Mouse (Mus musculus) activated CD4-positive, CD25-positive, alpha-beta regulatory T cell, adult 4 months (primary cell): ENCODE data around the gene S100a3. TPM values are rescaled to one million over a fixed set of nuclear protein-coding genes. Genes with fewer than 3 reads are reported as not detected.

Experiments used
- ATAC-seq: one replicate; pipeline ENCODE4 v1.8.0; 2017
- polyA plus RNA-seq, 2 experiments: library from polyadenylated mRNA; unstranded; fragments of 100-300 nt; shearing (Covaris generic); gene quantifications; one replicate each; pipeline ENCODE4 v1.2.1; 2017

The S100a3 gene
- 1 to 10 TPM; 2.6 to 3.2 TPM for polyA plus RNA-seq

GRCm38 (mm10) chr3:90560008-90560628 lies at the start of gene S100a3:
Gene S100a3, plus strand, starts transcription at chr3:90560578.
- no peak for ATAC-seq

- no peak for ATAC-seq
Observed at GRCm38 (mm10) chr3:90512276-90512675, 48.1 kb upstream of the S100a3 start.

DNA sequence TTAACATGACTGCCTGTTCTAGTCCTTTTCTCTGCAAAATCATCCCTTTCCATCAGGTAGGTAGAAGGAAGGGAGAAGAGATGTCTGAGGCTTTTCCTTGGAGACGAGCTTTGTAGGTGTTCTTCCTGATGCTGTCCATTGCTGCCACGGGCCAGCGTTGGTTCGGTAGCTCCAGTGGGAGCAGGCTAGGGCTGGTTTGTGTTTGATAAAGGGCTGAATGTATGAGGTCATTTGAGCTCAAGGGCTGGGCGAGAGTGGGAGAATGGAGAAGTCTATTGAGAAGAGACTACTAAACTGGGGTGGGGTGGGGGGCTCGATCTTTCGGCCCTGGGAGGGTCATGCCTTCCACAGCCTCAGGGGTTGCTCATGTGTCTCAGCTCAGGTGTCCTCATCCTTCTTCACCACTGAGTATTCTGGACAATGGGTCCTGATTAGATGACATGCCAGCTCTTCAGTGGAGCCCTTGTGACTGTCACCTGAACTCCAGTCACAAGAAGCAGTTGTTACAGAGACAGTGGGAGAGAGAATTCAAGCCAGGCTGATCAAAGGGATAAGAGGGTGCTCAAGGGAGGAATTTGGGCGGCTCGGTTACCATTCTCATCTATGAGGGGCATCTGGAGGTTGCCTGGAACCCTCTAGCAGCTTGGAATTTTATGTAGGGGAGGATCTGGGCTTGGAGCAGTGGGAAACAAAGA lies 47.3 kb upstream of the S100a3 start:
- no peak for ATAC-seq

- ATAC-seq: peak; percentile 16
Observed at GRCm38 (mm10) chr3:90513796-90514590, 46.4 kb upstream of the S100a3 start, which contains the start of the genes S100a1 and S100a13. Gene S100a1, minus strand, starts transcription at chr3:90514392. Gene S100a13, plus strand, starts transcription at chr3:90514435.

DNA sequence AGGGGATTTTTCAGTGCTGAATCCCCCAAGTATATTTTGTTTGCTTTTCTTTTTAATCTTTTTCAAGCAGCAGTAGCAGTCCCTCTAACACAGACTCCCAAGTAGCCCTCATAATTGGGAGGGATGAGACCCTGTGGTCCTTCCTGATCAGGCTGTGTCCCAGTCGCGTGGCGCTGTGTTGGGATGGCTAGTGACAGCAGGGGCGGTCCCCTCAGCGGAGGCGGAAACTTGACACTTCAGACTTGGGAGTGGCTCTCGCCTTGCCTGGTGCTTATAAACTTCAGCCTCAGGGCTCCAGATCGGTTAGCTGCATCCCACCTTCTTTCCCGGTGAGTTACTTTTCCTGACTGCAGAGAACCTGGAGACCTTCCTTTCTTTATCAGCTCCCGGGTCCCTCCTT lies 45.7 kb upstream of the S100a3 start:
- peak; percentile 91 for ATAC-seq

- ATAC-seq: no peak
Observed at GRCm38 (mm10) chr3:90515242-90515641, 45.1 kb upstream of the S100a3 start.

- no peak for ATAC-seq
Observed at GRCm38 (mm10) chr3:90515789-90516188, 44.6 kb upstream of the S100a3 start.

GRCm38 (mm10) chr3:90517711-90518110 lies 42.7 kb upstream of the S100a3 start:
- ATAC-seq: no peak

- peak; percentile 75 for ATAC-seq
Observed at GRCm38 (mm10) chr3:90525421-90525820, 35.0 kb upstream of the S100a3 start.

DNA sequence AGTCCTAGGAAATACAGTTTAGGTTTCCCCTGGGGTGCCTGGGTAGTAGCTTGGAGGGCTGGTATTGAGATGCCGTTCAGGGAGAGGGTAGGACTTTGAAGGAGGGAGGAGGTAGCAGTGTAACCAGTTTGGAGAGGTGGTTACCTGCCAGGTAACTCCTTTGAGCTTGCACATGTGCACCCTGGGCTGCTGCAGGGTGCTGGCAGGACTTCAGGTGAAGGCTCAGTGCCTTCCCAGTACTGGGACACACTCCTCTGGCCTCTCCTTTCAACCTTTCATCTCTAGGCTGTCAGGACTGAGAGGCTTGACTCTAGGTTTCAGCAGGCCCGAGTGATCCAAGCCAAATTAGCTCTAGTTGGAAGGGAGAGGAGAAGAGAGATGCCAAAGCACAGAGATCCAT lies 34.3 kb upstream of the S100a3 start:
- ATAC-seq: no peak

DNA sequence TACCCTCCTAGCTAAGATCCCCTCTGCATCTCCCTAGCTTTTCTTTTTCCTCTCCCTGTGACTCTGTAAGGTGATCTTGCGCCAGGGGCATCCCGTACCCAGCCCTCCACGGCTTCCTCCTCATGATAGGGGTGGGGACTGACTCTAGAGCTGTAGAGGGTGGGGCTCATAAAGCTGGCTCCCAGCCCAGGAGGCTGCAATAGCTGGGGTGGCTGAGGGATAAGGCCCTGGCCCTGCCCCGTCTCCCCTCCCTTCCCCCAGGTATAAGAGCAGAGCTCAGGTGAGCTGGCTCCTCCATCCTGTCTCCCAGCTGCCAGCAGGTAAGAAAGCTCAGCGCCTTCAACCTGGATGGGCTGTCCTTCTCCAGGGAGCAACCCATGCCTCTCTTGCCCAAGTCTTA lies 33.8 kb upstream of the S100a3 start, which contains the start of gene S100a14:
Gene S100a14 (plus strand): TSS at position 277 of the 400 bp plus-strand sequence.
- no peak for ATAC-seq

DNA sequence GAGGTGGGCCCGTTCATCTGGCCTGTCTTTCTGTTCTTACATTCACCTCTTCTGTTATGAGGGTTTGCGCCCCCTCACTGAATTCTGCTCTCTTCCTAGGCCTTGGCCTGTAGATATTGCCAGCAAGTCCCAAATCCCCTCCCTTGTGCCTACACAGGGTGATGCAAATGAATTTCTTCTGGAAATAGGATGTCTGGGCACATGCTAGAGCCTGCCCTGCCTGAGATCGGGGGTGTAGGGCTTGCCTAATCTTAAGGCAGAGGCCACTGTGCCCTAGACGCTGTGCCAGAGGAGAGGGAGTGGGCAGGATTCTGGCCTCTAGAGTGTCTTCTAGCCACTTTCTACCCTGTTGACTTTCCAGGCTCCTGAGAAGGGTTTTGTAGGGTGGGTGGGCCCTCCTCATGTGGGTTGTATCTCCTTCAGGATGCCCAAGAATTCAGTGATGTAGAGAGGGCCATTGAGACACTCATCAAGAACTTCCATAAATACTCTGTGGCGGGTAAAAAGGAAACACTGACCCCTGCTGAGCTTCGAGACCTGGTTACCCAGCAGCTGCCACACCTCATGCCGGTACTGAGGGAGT lies 33.0 kb upstream of the S100a3 start:
- ATAC-seq: no peak

DNA sequence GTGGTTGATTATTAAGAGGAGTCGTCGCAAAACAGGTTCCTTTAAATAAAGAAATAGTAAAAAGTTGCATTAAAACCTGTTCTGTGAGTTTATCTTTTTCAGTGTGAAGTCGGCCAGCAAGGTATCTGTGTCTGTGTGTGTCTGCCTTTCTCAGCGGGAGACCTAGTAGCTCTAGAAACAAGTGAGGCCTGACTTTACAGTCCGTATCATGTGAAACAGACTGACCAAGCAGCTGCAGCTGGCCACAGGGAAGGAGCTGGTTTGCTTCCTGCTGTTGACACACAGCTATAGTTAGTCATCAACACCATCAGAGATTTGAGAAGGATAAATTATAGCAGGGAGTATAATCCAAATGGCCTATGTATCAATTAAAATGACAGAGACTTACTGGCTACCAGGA lies 28.7 kb upstream of the S100a3 start:
- no peak for ATAC-seq

- no peak for ATAC-seq
Observed at GRCm38 (mm10) chr3:90535446-90535845, 24.9 kb upstream of the S100a3 start.

GRCm38 (mm10) chr3:90537141-90537904 lies 23.1 kb upstream of the S100a3 start, which contains the start of gene S100a16:
Gene S100a16, plus strand, starts transcription at chr3:90537254.
- no peak for ATAC-seq

GRCm38 (mm10) chr3:90537905-90538296 lies 22.5 kb upstream of the S100a3 start:
- ATAC-seq: no peak

DNA sequence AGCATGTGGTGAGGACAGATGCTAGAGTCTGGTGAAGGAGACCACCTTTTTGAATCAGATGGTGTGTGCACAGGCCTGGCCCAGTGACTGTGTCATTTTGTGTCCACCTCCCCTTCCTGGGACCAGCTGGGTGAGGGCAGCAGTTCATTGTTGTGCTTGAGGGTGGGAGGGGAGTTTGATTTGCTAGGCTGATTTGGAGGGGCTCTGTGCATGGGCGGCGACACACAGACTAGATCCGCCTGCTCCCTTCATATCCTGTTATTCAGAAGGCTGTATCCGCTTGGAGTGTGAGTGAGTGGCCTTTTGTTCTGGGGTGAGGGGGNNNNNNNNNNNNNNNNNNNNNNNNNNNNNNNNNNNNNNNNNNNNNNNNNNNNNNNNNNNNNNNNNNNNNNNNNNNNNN lies 19.5 kb upstream of the S100a3 start:
- no peak for ATAC-seq

- no peak for ATAC-seq
Observed at GRCm38 (mm10) chr3:90549676-90550420, 10.5 kb upstream of the S100a3 start.

DNA sequence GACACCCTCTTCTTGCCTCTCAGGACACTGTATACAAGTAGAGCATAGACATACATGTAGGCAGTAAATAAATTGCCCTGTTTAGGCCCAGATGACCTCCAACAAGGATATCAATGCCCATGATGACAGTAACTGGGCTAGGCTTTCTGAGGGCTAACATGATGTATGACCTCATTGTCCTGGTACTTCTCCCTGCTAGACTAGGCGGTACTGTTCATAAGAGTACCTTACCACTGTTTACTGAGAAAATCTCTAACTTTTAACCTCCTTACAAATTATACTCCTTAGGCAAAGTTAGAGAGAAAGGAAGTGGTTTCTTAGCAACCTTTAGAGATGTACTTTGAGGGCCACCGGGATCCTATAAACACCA lies 10.0 kb upstream of the S100a3 start:
- no peak for ATAC-seq

DNA sequence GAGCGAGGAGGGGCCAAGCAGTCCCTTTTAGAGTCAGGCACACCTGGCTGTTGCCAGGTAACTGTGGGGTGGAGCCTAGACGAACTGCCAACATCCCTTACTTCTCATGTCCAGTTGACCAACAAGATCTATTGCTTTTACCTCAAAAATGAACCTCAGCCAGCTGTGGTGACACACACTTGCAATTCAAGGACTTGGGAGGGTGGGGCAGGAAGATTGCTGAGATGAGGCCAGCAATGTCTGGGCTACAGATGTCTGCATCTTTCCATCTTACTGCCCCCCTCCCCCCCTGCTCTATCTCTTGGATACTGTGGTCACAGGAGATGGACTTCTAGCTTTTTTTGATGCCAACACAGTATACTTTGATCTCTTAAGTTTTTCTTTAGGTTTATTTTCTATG lies 8.1 kb upstream of the S100a3 start:
- ATAC-seq: no peak

DNA sequence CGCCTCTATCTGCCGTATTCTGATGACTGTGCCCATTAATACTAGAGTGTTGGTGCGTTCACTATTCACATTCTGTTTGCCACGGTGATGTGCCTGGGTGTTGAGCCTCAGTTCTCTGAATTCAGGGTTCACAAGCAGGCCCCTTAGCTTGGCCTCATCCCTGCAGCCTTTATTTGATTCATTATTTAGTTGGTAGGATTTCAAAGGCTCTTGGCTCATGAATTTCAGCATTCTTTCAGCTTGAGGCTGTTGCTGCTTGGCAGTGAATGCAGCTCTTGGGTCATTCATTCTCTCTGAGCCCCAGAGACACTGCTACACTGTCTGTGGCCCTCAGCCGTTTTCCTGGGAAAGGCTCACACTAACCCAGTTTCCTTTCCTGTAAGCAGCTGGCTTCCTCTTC lies 4.4 kb upstream of the S100a3 start:
- no peak for ATAC-seq

DNA sequence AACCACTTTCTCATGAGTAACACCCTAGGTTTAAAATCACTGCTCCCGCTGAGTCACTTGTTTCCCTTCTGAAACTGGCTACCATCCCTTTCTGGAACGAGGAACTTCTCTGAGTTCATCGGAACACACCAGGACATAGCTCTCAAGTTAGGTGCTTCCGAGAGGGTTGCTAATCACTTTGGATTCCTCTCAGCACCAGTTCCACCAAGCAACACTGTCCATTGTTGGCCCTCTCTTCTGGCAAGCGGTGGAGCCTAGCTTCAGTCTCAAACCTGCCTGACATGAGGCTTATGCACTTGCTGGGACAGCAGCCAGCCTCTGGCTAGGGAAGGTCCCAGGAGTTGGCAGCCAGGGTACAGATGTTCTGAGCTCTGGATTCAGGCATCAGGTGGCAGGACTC lies 14.3 kb downstream of the S100a3 start:
- ATAC-seq: no peak
